Mouse (Mus musculus): Measurements from ENCODE around the gene Lrrc20.

Lrrc20 gene

DNA sequence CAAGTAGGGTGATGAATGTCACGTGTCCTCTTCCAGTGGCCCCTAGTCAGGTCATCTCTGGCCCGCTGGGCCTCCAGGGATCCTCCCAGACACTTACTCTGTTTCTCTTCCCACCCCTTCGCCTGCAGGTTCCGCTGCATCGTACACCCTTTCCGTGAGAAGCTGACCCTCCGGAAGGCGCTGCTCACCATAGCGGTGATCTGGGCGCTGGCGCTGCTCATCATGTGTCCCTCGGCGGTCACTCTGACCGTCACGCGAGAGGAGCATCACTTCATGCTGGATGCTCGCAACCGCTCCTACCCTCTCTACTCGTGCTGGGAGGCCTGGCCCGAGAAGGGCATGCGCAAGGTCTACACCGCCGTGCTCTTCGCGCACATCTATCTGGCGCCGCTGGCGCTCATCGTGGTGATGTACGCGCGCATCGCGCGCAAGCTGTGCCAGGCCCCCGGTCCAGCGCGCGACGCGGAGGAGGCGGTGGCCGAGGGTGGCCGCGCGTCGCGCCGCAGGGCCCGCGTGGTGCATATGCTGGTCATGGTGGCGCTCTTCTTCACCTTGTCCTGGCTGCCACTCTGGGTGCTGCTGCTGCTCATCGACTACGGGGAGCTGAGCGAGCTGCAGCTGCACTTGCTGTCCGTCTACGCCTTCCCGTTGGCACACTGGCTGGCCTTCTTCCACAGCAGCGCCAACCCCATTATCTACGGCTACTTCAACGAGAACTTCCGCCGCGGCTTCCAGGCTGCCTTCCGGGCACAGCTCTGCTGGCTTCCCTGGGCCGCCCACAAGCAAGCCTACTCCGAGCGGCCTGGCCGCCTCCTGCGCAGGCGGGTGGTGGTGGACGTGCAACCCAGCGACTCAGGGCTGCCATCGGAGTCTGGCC, 150.0 kb downstream of the Lrrc20 start:
- in situ Hi-C loops (cut with MboI; ENCODE audit: unreplicated experiment in 2 of 2), result no loop called here

DNA sequence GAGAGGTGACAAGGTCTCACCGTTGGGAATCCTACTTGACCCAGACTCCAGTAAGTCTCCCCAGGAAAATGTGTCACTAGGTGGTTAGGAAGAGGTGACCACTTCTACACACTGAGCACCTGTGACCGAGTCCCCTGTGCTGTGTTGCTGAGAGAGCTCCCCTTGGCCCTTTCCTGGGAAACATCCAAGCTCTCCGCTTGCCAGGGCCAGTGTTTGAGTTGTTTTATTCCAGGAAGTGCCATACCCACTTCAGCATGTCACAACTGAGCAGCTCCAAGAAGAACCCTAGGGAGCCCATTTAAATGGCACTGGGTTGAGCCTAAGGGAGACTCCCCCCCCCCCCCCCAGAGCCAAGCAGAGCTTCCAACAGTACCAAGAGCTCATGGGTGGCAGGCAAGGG, 150.9 kb downstream of the Lrrc20 start:
- in situ Hi-C loops (cut with MboI; ENCODE audit: unreplicated experiment in 2 of 2), result no loop called here

DNA sequence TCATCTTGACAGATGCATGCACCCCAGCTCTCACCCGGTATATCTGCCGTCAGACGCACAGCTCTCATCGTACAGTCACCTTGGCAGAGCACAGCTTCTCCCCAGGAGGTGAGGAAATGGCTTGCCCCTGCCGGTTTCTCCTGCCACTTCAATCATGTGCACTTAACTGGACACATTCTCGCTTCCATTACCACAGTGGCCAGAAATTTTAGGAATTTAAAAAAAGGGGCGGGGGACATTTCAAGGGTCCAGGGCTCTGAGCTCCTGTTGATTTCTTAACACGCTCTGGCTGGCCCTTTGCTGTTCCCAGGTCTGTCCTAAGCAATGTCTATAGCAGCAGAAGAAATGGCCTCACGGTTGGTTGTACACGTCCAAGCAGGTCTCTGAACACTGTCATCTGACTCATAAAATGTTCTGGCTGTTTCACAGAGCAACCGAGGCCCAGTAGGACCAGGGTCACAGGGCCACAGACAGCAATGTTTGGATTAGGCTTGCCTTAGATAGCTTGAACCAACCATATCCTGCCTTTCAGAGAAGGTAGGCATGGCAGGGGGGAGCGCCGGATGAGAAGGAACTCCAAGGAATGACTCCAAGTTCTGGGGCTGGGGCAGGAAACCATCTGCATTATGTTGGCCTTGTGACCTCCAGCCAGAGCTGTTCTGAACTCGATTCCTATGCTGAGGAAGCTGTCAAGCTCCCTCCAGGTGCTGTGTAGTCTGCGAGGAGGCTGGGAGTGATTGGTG, 151.8 kb downstream of the Lrrc20 start:
- in situ Hi-C loops (cut with MboI; ENCODE audit: unreplicated experiment in 2 of 2), result no loop called here

DNA sequence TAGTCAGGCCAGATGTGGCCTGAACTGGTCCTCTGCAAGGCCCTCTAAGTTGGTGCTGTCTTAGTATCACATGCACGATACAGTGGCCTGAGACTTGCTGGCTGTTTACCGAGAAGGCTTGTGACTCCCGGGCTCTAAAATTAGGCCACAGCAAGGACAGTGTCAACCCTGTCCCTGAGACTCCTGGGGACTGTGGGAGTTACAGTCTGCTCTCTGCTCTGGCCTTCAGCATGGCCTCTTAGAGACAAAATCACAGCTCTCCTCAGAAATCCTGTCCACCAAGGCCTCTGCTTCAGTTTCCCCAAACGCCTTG, 152.3 kb downstream of the Lrrc20 start:
- in situ Hi-C loops (cut with MboI; ENCODE audit: unreplicated experiment in 2 of 2), result no loop called here
